Mouse (Mus musculus): Measurements from ENCODE around the gene Ncaph2. TPM values are rescaled to one million over a fixed set of nuclear protein-coding genes. Genes with fewer than 3 reads are reported as not detected.
A peak's percentile ranks its signal among the peaks of the same experiment; 100 is the strongest.

Ncaph2 gene
- polyA plus RNA-seq, 1 experiment from 2014 or later: 168 TPM

DNA sequence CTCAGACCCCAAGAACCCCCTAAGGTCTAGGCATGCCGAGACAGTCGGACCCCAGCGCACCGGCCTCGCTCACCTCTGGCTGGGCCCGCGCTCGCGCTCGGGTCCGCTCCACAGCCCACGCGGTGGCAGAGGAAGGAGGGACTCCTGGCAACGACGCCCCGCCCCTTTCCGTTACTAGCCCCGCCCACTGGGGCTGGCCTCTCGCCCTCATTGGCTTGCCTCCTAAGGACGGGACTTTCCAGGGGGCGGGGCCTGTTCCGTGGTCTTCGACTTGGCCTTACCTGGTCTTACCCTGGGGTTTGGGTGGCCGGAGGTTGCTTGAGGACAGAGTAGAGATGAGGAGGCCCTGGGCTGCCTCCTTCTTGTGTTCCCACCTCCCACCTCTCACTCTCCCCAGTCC, 54.6 kb downstream of the Ncaph2 start, which contains the start of gene Syce3:
Gene Syce3 (minus strand): TSS at position 386 of the 400 bp plus-strand sequence.
- no peak within 1 kb of the TSS for H3K4me2 ChIP-seq
- no peak for ATAC-seq (ENCODE audit: low FRiP score)
- WGBS: 83% methylated on average over 16 of the region's 24 CpGs

DNA sequence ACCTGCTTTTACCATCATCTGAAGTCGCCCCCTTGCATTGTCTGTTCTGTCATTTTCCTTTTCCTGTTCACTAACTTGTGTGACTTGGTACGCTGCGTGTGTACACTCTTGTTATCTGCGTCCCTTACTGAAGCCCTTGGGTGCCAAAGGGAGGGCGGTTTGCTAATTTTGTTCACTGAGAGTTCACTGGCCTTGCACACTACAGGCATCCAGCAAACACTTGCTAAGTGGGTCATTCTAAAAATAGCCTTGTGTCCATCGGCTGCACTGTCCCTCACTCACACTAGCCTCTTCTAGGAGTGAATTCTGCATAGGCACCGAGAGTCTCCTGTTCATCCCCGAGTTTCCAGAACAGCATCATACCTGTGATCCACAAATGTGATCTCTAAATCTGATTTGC, 59.8 kb downstream of the Ncaph2 start:
- no peak overlapping the region for H3K27ac ChIP-seq (ENCODE audit: low read depth, low read length)
- H3K9me3 ChIP-seq (ENCODE audit: control insufficient read depth, low read length): no peaks in the 10 kb centered on the region
- 92% methylated on average over 8 of the region's 8 CpGs for WGBS
- peaks cover under 1% of the 10 kb centered on the region; the same call in 1 of the 2 replicates for H3K36me3 ChIP-seq (ENCODE audit: control insufficient read depth, insufficient read depth, low read length)
- no peak for ATAC-seq (ENCODE audit: low FRiP score)
- no peaks in the 10 kb centered on the region for H3K4me1 ChIP-seq (ENCODE audit: control insufficient read depth, insufficient read depth, low read length)
- no peak overlapping the region for H3K4me2 ChIP-seq
- no peak overlapping the region for H3K9ac ChIP-seq (ENCODE audit: low read length)
- DNase-seq (ENCODE audit: low spot score, missing footprints): peak; percentile 47
- no peak overlapping the region for H3K4me3 ChIP-seq (ENCODE audit: low read depth, low read length)
- H3K27me3 ChIP-seq (ENCODE audit: control insufficient read depth, insufficient read depth, low read length): no peaks in the 10 kb centered on the region

More for the DNA sequence above, 54.6 kb downstream of the Ncaph2 start, which contains the start of gene Syce3:
- no peaks in the 10 kb centered on the region for H3K4me1 ChIP-seq (ENCODE audit: control insufficient read depth, insufficient read depth, low read length)
- H3K36me3 ChIP-seq (ENCODE audit: control insufficient read depth, insufficient read depth, low read length): no peaks in the 10 kb centered on the region
- H3K4me3 ChIP-seq (ENCODE audit: low read depth, low read length): no peak within 1 kb of the TSS
- peak; percentile 49 for DNase-seq (ENCODE audit: low spot score, missing footprints)
- H3K9me3 ChIP-seq (ENCODE audit: control insufficient read depth, low read length): no peaks in the 10 kb centered on the region
- H3K27me3 ChIP-seq (ENCODE audit: control insufficient read depth, insufficient read depth, low read length): no peaks in the 10 kb centered on the region
- H3K9ac ChIP-seq (ENCODE audit: low read length): no peak within 1 kb of the TSS
- H3K27ac ChIP-seq (ENCODE audit: low read depth, low read length): no peak within 1 kb of the TSS

DNA sequence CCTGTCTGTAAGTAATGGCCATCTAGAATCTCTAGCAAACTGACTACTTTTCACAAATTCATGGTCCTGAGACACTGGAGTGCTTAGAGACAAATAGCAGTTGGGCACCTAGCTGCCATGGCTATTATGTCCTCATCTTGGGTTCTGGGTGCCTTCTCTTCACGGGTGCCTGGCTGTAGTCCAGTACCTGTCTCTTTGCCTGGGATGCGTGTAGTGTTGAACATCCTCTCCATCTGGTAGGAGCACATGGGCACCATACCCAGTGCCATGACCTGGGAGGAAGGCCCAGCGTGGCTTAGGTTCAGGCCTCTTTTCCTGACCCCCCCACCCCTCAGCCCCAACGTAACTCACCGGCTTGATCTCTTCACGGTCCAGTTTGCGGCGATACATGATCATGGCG, 66.4 kb downstream of the Ncaph2 start:
- ATAC-seq (ENCODE audit: low FRiP score) (no peak), DNase-seq (ENCODE audit: low spot score, missing footprints) (no peak)
- Histone ChIP-seq H3K4me1 (ENCODE audit: control insufficient read depth, insufficient read depth, low read length) (no peaks in the 10 kb centered on the region), H3K36me3 (ENCODE audit: control insufficient read depth, insufficient read depth, low read length) (peaks cover 7% of the 10 kb centered on the region; the same call in 1 of the 2 replicates), H3K27me3 (ENCODE audit: control insufficient read depth, insufficient read depth, low read length) (no peaks in the 10 kb centered on the region), H3K9ac (ENCODE audit: low read length) (no peak overlapping the region), H3K4me3 (ENCODE audit: low read depth, low read length) (no peak overlapping the region), H3K4me2 (no peak overlapping the region), H3K9me3 (ENCODE audit: control insufficient read depth, low read length) (no peaks in the 10 kb centered on the region), H3K27ac (ENCODE audit: low read depth, low read length) (no peak overlapping the region)
- 93% methylated on average over 9 of the region's 9 CpGs for WGBS

Small RNAs within 50 kb of the gene (microRNA-seq; reads per million reads assigned to microRNA genes)
- gene Mir6959: 0.57 reads per million

Other genes with a start within 250 kb of the Ncaph2 start
- 14.9 and 16.8 TPM in 2 replicates for gene Tubgcp6, start 232.6 kb upstream of the Ncaph2 start, polyA plus RNA-seq (2014; fragmentation: Nextera tagmentation; extraction: Ambion mirVana)
- gene Hdac10, start 227.0 kb upstream of the Ncaph2 start, polyA plus RNA-seq (2014; fragmentation: Nextera tagmentation; extraction: Ambion mirVana): 11.6 and 13.6 TPM in 2 replicates
- 21.3 and 27.0 TPM in 2 replicates for gene Mapk12, start 215.0 kb upstream of the Ncaph2 start, polyA plus RNA-seq (2014; fragmentation: Nextera tagmentation; extraction: Ambion mirVana)
- gene Mapk11, start 206.1 kb upstream of the Ncaph2 start, polyA plus RNA-seq (2014; fragmentation: Nextera tagmentation; extraction: Ambion mirVana): 34.9 and 40.6 TPM in 2 replicates
- 97.5 and 115 TPM in 2 replicates for gene Plxnb2, start 174.9 kb upstream of the Ncaph2 start, polyA plus RNA-seq (2014; fragmentation: Nextera tagmentation; extraction: Ambion mirVana)
- gene Dennd6b, start 159.2 kb upstream of the Ncaph2 start, polyA plus RNA-seq (2014; fragmentation: Nextera tagmentation; extraction: Ambion mirVana): 26.2 and 26.6 TPM in 2 replicates
- 35.9 and 40.0 TPM in 2 replicates for gene Ppp6r2, start 144.2 kb upstream of the Ncaph2 start, polyA plus RNA-seq (2014; fragmentation: Nextera tagmentation; extraction: Ambion mirVana)
- 48.1 and 53.3 TPM in 2 replicates for gene Sbf1, start 40.4 kb upstream of the Ncaph2 start, polyA plus RNA-seq (2014; fragmentation: Nextera tagmentation; extraction: Ambion mirVana)
- gene Adm2, start 33.0 kb upstream of the Ncaph2 start, polyA plus RNA-seq (2014; fragmentation: Nextera tagmentation; extraction: Ambion mirVana): 0.12 TPM in 1 of 2 replicates, not detected in the other
- not detected in 2 replicates for gene Miox, start 21.3 kb upstream of the Ncaph2 start, polyA plus RNA-seq (2014; fragmentation: Nextera tagmentation; extraction: Ambion mirVana)
- 29.8 and 31.8 TPM in 2 replicates for gene Lmf2, start 60 bp upstream of the Ncaph2 start, polyA plus RNA-seq (2014; fragmentation: Nextera tagmentation; extraction: Ambion mirVana)
- 5.8 and 6.0 TPM in 2 replicates for gene Sco2, start 18.1 kb downstream of the Ncaph2 start, polyA plus RNA-seq (2014; fragmentation: Nextera tagmentation; extraction: Ambion mirVana)
- 1.2 and 1.9 TPM in 2 replicates for gene Tymp, start 21.3 kb downstream of the Ncaph2 start, polyA plus RNA-seq (2014; fragmentation: Nextera tagmentation; extraction: Ambion mirVana)
- 0.26 and 0.64 TPM in 2 replicates for gene Odf3b, start 23.6 kb downstream of the Ncaph2 start, polyA plus RNA-seq (2014; fragmentation: Nextera tagmentation; extraction: Ambion mirVana)
- gene Klhdc7b, start 29.2 kb downstream of the Ncaph2 start, polyA plus RNA-seq (2014; fragmentation: Nextera tagmentation; extraction: Ambion mirVana): not detected in 2 replicates
- gene Syce3, start 54.8 kb downstream of the Ncaph2 start, polyA plus RNA-seq (2014; fragmentation: Nextera tagmentation; extraction: Ambion mirVana): not detected in 2 replicates
- gene Cpt1b, start 70.1 kb downstream of the Ncaph2 start, polyA plus RNA-seq (2014; fragmentation: Nextera tagmentation; extraction: Ambion mirVana): 0.93 and 1.1 TPM in 2 replicates
- gene C730034F03Rik, start 73.9 kb downstream of the Ncaph2 start, polyA plus RNA-seq (2014; fragmentation: Nextera tagmentation; extraction: Ambion mirVana): 1.9 and 2.4 TPM in 2 replicates
- not detected in 2 replicates for gene Gm44502, start 74.0 kb downstream of the Ncaph2 start, polyA plus RNA-seq (2014; fragmentation: Nextera tagmentation; extraction: Ambion mirVana)
- 48.3 and 49.6 TPM in 2 replicates for gene Chkb, start 74.2 kb downstream of the Ncaph2 start, polyA plus RNA-seq (2014; fragmentation: Nextera tagmentation; extraction: Ambion mirVana)
- gene Mapk8ip2, start 98.2 kb downstream of the Ncaph2 start, polyA plus RNA-seq (2014; fragmentation: Nextera tagmentation; extraction: Ambion mirVana): 23.6 TPM in 2 replicates
- 7.4 and 9.4 TPM in 2 replicates for gene Arsa, start 121.7 kb downstream of the Ncaph2 start, polyA plus RNA-seq (2014; fragmentation: Nextera tagmentation; extraction: Ambion mirVana)
- 2.2 TPM in 2 replicates for gene Shank3, start 143.9 kb downstream of the Ncaph2 start, polyA plus RNA-seq (2014; fragmentation: Nextera tagmentation; extraction: Ambion mirVana)
- gene Acr, start 212.6 kb downstream of the Ncaph2 start, polyA plus RNA-seq (2014; fragmentation: Nextera tagmentation; extraction: Ambion mirVana): 0.42 and 0.43 TPM in 2 replicates
- gene Rabl2, start 236.2 kb downstream of the Ncaph2 start, polyA plus RNA-seq (2014; fragmentation: Nextera tagmentation; extraction: Ambion mirVana): 84.3 and 87.3 TPM in 2 replicates

All from midbrain, embryonic 11.5 days (tissue).